Mouse (Mus musculus): ENCODE results near the gene Hcar2.
A peak's percentile ranks its signal among the peaks of the same experiment; 100 is the strongest.

Gene Hcar2

GRCm38 (mm10) chr5:123862374-123863350, 2.6 kb downstream of the Hcar2 start:
- DNase-seq (ENCODE audit: low read depth, low spot score) = no peak

- no peak for DNase-seq (ENCODE audit: low read depth, low spot score)
These were observed 6.5 kb downstream of the Hcar2 start for GRCm38 (mm10) chr5:123858798-123859197.

GRCm38 (mm10) chr5:123854511-123854910, 10.8 kb downstream of the Hcar2 start:
- DNase-seq (ENCODE audit: low read depth, low spot score) = no peak

GRCm38 (mm10) chr5:123853877-123854504, 11.3 kb downstream of the Hcar2 start:
- no peak for DNase-seq (ENCODE audit: low read depth, low spot score)

- DNase-seq (ENCODE audit: low read depth, low spot score) = no peak
These were observed 13.9 kb downstream of the Hcar2 start for GRCm38 (mm10) chr5:123851398-123851797.

GRCm38 (mm10) chr5:123844316-123844715, 21.0 kb downstream of the Hcar2 start:
- DNase-seq (ENCODE audit: low read depth, low spot score) = no peak

GRCm38 (mm10) chr5:123843816-123844215, 21.5 kb downstream of the Hcar2 start:
- DNase-seq (ENCODE audit: low read depth, low spot score) = peak; percentile 32

- DNase-seq (ENCODE audit: low read depth, low spot score) = no peak
These were observed 22.4 kb downstream of the Hcar2 start for GRCm38 (mm10) chr5:123842935-123843282.

- no peak for DNase-seq (ENCODE audit: low read depth, low spot score)
These were observed 22.9 kb downstream of the Hcar2 start for GRCm38 (mm10) chr5:123842221-123842934.

GRCm38 (mm10) chr5:123837371-123837770, 27.9 kb downstream of the Hcar2 start:
- DNase-seq (ENCODE audit: low read depth, low spot score) = peak; percentile 44

- DNase-seq (ENCODE audit: low read depth, low spot score) = no peak
These were observed 30.5 kb downstream of the Hcar2 start for GRCm38 (mm10) chr5:123834836-123835235.

- no peak for DNase-seq (ENCODE audit: low read depth, low spot score)
These were observed 33.0 kb downstream of the Hcar2 start for GRCm38 (mm10) chr5:123832309-123832708.

- peak; percentile 91 for DNase-seq (ENCODE audit: low read depth, low spot score)
These were observed 37.6 kb downstream of the Hcar2 start for GRCm38 (mm10) chr5:123827659-123828091.

GRCm38 (mm10) chr5:123822706-123823105, 42.6 kb downstream of the Hcar2 start:
- no peak for DNase-seq (ENCODE audit: low read depth, low spot score)

- no peak for DNase-seq (ENCODE audit: low read depth, low spot score)
These were observed 44.1 kb downstream of the Hcar2 start for GRCm38 (mm10) chr5:123821264-123821571.

- peak; percentile 32 for DNase-seq (ENCODE audit: low read depth, low spot score)
These were observed 44.6 kb downstream of the Hcar2 start for GRCm38 (mm10) chr5:123820501-123821263.

- no peak for DNase-seq (ENCODE audit: low read depth, low spot score)
These were observed 46.2 kb downstream of the Hcar2 start for GRCm38 (mm10) chr5:123818941-123819577.

- DNase-seq (ENCODE audit: low read depth, low spot score) = no peak
These were observed 48.4 kb downstream of the Hcar2 start for GRCm38 (mm10) chr5:123816891-123817290.
